6 mouse cellular contexts compared by ENCODE assay signal in genomic region chr17:24132919-24133318, GRCm38 (mm10). TPM values are rescaled to one million over a fixed set of nuclear protein-coding genes. Genes with fewer than 3 reads are reported as not detected.
DNase-seq lines count a peak whose midpoint lies in the region; ATAC-seq and TF ChIP-seq lines count a peak whose summit lies in the region.
"Not testable (repeated sequence)": the region's sequence is repeated elsewhere in the genome, so short reads cannot be mapped to it uniquely, and the experiment has no call there.

No protein-coding gene starts in this region.

- not testable (repeated sequence) for H3K4me3 ChIP-seq in E14TG2a.4 (replicated peaks; ENCODE audit: low read length); bone marrow macrophage, adult 2 months (ENCODE audit: insufficient read depth, low read length); intestine, postnatal 0 days (ENCODE audit: low read depth, low read length); liver, adult 2 months (ENCODE audit: insufficient read depth, low read depth, low read length); thymus, adult 2 months (ENCODE audit: control insufficient read depth, insufficient read depth, low read length)

- not testable (repeated sequence) for H3K4me2 ChIP-seq in intestine, postnatal 0 days (replicated peaks; ENCODE audit: low read depth)

- peaks cover 80% of the 10 kb centered on the region for H3K4me1 ChIP-seq in E14TG2a.4 (replicated peaks; ENCODE audit: low read depth, low read length)
- not testable (repeated sequence) for H3K4me1 ChIP-seq in bone marrow macrophage, adult 2 months (ENCODE audit: control insufficient read depth, insufficient read depth, low read length); intestine, postnatal 0 days (replicated peaks; ENCODE audit: control insufficient read depth, insufficient read depth, low read length); liver, adult 2 months (ENCODE audit: control insufficient read depth, insufficient read depth, low read length)
- H3K4me1 ChIP-seq in thymus, adult 2 months (replicated peaks; ENCODE audit: control insufficient read depth, insufficient read depth, low read length): peaks cover 24% of the 10 kb centered on the region

- H3K27me3 ChIP-seq in E14TG2a.4 (ENCODE audit: insufficient read depth, low read length); intestine, postnatal 0 days (replicated peaks; ENCODE audit: control insufficient read depth, insufficient read depth, low read length); liver, adult 2 months (ENCODE audit: control insufficient read depth, insufficient read depth, low read length); thymus, adult 2 months (ENCODE audit: control insufficient read depth, insufficient read depth, low read length): not testable (repeated sequence)

- 86% methylated on average over 4 of the region's 4 CpGs for WGBS in intestine, postnatal 0 days
- 93% methylated on average over 4 of the region's 4 CpGs for WGBS in liver, adult 2 months
- 91% methylated on average over 4 of the region's 4 CpGs for WGBS in thymus, adult 2 months

- H3K27ac ChIP-seq in bone marrow macrophage, adult 2 months (ENCODE audit: insufficient read depth, low read depth, low read length); intestine, postnatal 0 days (ENCODE audit: low read depth, low read length); liver, adult 2 months (replicated peaks; ENCODE audit: insufficient read depth, low read depth, low read length); thymus, adult 2 months (ENCODE audit: control insufficient read depth, insufficient read depth, low read length): not testable (repeated sequence)

- TF ChIP-seq CTCF in E14TG2a.4 (conservative IDR thresholded peaks at IDR 0.05; ENCODE audit: low read length): peak; percentile 31
- peak; percentile 51; the same call in 1 of the 2 replicates for TF ChIP-seq CTCF in bone marrow macrophage, adult 2 months (IDR thresholded peaks at IDR 0.05; ENCODE audit: low read depth, low read length)
- peak; percentile 46 for TF ChIP-seq CTCF in intestine, postnatal 0 days (IDR thresholded peaks at IDR 0.05; ENCODE audit: low read depth)
- TF ChIP-seq CTCF in liver, adult 2 months (IDR thresholded peaks at IDR 0.05; ENCODE audit: low read depth, low read length): 0 out of 2 replicates have a peak, but pooled peaks have one; percentile 18
- TF ChIP-seq CTCF in thymus, adult 2 months (IDR thresholded peaks at IDR 0.05; ENCODE audit: borderline replicate concordance, control insufficient read depth, extremely low read depth, insufficient read depth, low read length, poor library complexity): not testable (repeated sequence)

- H3K9ac ChIP-seq in intestine, postnatal 0 days (ENCODE audit: low read depth, low read length); liver, adult 2 months (ENCODE audit: low read depth, low read length): not testable (repeated sequence)

- not testable (repeated sequence) for TF ChIP-seq POLR2A in bone marrow macrophage, adult 2 months (IDR thresholded peaks at IDR 0.05; ENCODE audit: borderline replicate concordance, low read depth, low read length); liver, adult 2 months (IDR thresholded peaks at IDR 0.05; ENCODE audit: extremely low read depth, insufficient read depth, low read length); thymus, adult 2 months (IDR thresholded peaks at IDR 0.05; ENCODE audit: control insufficient read depth, extremely low read depth, insufficient read depth, low read length, poor library complexity)

- not testable (repeated sequence) for H3K36me3 ChIP-seq in E14TG2a.4 (ENCODE audit: insufficient read depth, low read length); intestine, postnatal 0 days (ENCODE audit: control insufficient read depth, insufficient read depth); liver, adult 2 months (ENCODE audit: control insufficient read depth, insufficient read depth, low read length); thymus, adult 2 months (ENCODE audit: control insufficient read depth, insufficient read depth, low read length)

- DNase-seq in liver, adult 2 months (ENCODE audit: extremely low read depth, low read depth, low spot score): not testable (repeated sequence)
- peak; percentile 49 for DNase-seq in naive thymus-derived CD4-positive, alpha-beta T cell, adult 2 months (ENCODE audit: low read depth)
- peak; percentile 35 for DNase-seq in thymus, adult 2 months

- H3K79me2 ChIP-seq in liver, adult 2 months (ENCODE audit: control insufficient read depth, insufficient read depth, low read length): peaks cover 54% of the 10 kb centered on the region

- not testable (repeated sequence) for H3K9me3 ChIP-seq in E14TG2a.4 (ENCODE audit: low read length); intestine, postnatal 0 days (ENCODE audit: control insufficient read depth)

- ATAC-seq in intestine, postnatal 0 days: not testable (repeated sequence)

RNA-seq across cellular contexts. Expression of gene Pdpk1, which starts 17.8 kb away (rescaled TPM):
- polyA plus RNA-seq in bone marrow macrophage, adult 2 months (2012; ENCODE audit: insufficient read depth, insufficient read length, missing spikeins): 32.9 and 39.6 TPM in 2 replicates
- polyA plus RNA-seq in intestine, postnatal 0 days (2015; fragmentation: Nextera tagmentation; extraction: Ambion mirVana): 24.7 and 28.4 TPM in 2 replicates
- 19.7 and 23.6 TPM in 2 replicates for total RNA-seq in liver, adult 2 months (2014; rRNA removed)
- polyA plus RNA-seq in liver, adult 2 months (2012; rRNA removed): 8.6 and 10.2 TPM in 2 replicates
- polyA plus RNA-seq in thymus, adult 2 months (2012; rRNA removed): 56.6 and 57.8 TPM in 2 replicates

RNA-seq across cellular contexts. Expression of gene Amdhd2, which starts 30.6 kb away (rescaled TPM):
- polyA plus RNA-seq in bone marrow macrophage, adult 2 months (2012; ENCODE audit: insufficient read depth, insufficient read length, missing spikeins): 89.6 and 118 TPM in 2 replicates
- 159 and 172 TPM in 2 replicates for polyA plus RNA-seq in intestine, postnatal 0 days (2015; fragmentation: Nextera tagmentation; extraction: Ambion mirVana)
- total RNA-seq in liver, adult 2 months (2014; rRNA removed): 19.3 and 23.8 TPM in 2 replicates
- 26.7 and 35.4 TPM in 2 replicates for polyA plus RNA-seq in liver, adult 2 months (2012; rRNA removed)
- 48.2 and 57.6 TPM in 2 replicates for polyA plus RNA-seq in thymus, adult 2 months (2012; rRNA removed)

RNA-seq across cellular contexts. Expression of gene Atp6v0c, which starts 36.6 kb away (rescaled TPM):
- 1,159 and 1,346 TPM in 2 replicates for polyA plus RNA-seq in bone marrow macrophage, adult 2 months (2012; ENCODE audit: insufficient read depth, insufficient read length, missing spikeins)
- 1,362 and 1,364 TPM in 2 replicates for polyA plus RNA-seq in intestine, postnatal 0 days (2015; fragmentation: Nextera tagmentation; extraction: Ambion mirVana)
- total RNA-seq in liver, adult 2 months (2014; rRNA removed): 40.0 and 68.4 TPM in 2 replicates
- polyA plus RNA-seq in liver, adult 2 months (2012; rRNA removed): 625 and 644 TPM in 2 replicates
- polyA plus RNA-seq in thymus, adult 2 months (2012; rRNA removed): 977 and 1,122 TPM in 2 replicates

RNA-seq across cellular contexts. Expression of gene Kctd5, which starts 59.6 kb away (rescaled TPM):
- 13.1 and 15.9 TPM in 2 replicates for polyA plus RNA-seq in bone marrow macrophage, adult 2 months (2012; ENCODE audit: insufficient read depth, insufficient read length, missing spikeins)
- polyA plus RNA-seq in intestine, postnatal 0 days (2015; fragmentation: Nextera tagmentation; extraction: Ambion mirVana): 58.5 and 61.3 TPM in 2 replicates
- total RNA-seq in liver, adult 2 months (2014; rRNA removed): 4.5 and 4.6 TPM in 2 replicates
- 4.6 and 6.0 TPM in 2 replicates for polyA plus RNA-seq in liver, adult 2 months (2012; rRNA removed)
- polyA plus RNA-seq in thymus, adult 2 months (2012; rRNA removed): 38.9 and 44.6 TPM in 2 replicates
